Mouse (Mus musculus): ENCODE data around the gene Rras.

Gene Rras

DNA sequence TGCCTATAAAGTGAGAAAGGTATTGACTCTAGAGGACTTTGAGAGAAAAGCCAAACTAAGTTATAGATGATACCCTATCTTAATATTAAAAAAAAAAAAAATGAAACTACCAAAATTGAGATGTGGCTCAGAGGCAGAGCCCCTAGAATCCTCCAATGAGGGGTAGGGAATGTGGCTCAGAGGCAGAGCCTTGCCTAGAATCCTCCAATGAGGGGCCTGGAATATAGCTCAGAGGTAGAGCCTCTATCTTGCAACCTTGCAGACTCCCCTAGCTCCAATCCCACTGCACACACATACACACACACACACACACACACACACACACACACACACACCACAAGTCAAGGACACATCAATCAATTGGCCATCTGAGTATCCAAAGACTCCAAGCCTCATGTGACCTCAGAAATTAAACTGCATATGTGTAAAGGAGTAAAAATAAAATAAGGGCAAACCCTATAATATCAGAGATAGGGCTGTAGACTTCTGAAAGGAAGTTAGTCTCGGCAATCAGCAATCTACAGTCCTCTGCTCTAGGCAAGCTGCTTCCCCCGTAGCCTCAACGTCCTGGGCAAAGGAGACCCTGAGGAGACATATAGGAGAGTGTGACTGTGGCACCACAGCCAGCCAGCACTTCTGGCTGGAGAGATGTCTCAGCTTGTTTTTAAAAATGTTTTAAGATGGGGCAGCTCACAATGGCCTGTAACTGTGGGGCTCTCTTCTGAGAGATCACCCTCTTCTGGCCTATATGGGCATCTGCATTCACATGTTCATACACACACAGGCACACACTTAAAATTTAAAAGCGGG lies 49.6 kb downstream of the Rras start:
- in situ Hi-C loops (cut with MboI; ENCODE audit: unreplicated experiment in 2 of 2): loop anchor here in 1 of 2 experiments (5.0 kb wide), 1 partner anchor 80 kb away; the partner anchor contains the start of gene Prmt1

DNA sequence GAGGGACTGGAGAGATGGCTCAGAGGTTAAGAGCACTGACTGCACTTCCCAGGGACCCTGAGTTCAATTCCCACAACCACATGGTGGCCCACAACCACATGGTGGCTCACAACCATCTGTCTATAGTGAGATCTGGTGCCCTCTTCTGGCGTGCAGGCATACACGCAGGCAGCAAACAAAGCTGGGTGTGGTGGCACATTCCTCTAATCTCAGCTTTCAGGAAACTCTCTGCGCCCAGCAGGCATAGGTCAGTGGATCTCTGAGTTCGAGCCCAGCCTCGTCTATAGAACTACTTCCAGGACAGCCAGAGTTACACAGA lies 50.2 kb downstream of the Rras start:
- in situ Hi-C loops (cut with MboI; ENCODE audit: unreplicated experiment in 2 of 2): loop anchor here in 1 of 2 experiments (5.0 kb wide), 1 partner anchor 81 kb away; the partner anchor contains the start of gene Prmt1

GRCm38 (mm10) chr7:45069671-45070070 lies 51.9 kb downstream of the Rras start:
- in situ Hi-C loops (cut with MboI; ENCODE audit: unreplicated experiment in 2 of 2): loop anchor here (5.0 kb wide), 2 partner anchors 82 to 87 kb away; partner anchors contain the start of gene Prmt1 (in 1 of the 2)

Data from v-Abl transformed pro-B cells (cell line).